Mouse (Mus musculus): Measurements from ENCODE around the gene Aldh8a1. TPM values are rescaled to one million over a fixed set of nuclear protein-coding genes. Genes with fewer than 3 reads are reported as not detected.
"Not testable (repeated sequence)": the region's sequence is repeated elsewhere in the genome, so short reads cannot be mapped to it uniquely, and the experiment has no call there.

Gene Aldh8a1
- total RNA-seq, 2 experiments from 2014 or later: not detected

GRCm38 (mm10) chr10:21365897-21366296, 11.2 kb upstream of the Aldh8a1 start:
- intact Hi-C loops (cut with DNase I): no loop called here

GRCm38 (mm10) chr10:21366471-21366870, 10.6 kb upstream of the Aldh8a1 start:
- intact Hi-C loops (cut with DNase I): no loop called here
- no peak for DNase-seq (ENCODE audit: extremely low spot score in 1 of 2, low spot score in 2 of 2)

More at GRCm38 (mm10) chr10:21365897-21366296, 11.2 kb upstream of the Aldh8a1 start:
- DNase-seq (ENCODE audit: extremely low spot score in 1 of 2, low spot score in 2 of 2): no peak

- intact Hi-C loops (cut with DNase I): no loop called here
- DNase-seq (ENCODE audit: extremely low spot score in 1 of 2, low spot score in 2 of 2): no peak
Observed at GRCm38 (mm10) chr10:21367481-21367880, 9.6 kb upstream of the Aldh8a1 start.

DNA sequence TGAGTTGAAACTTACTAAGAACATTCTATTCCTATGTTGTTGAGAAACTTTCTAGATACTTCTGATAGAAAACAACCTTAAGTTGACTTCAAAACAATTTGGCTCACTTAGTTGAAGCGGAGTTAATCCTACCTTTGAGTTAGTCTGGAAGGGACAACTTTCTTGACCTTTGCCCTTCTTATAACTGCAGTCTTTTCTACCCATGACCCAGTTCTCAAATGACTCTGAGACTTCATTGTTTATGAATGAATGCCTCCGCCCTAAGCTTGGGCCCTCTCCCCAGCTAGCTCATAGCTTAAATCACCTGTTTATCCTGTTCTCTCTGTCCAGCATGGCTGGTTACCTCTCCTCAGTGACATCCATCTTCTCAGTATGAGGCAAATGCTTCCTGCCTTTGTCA, 7.5 kb upstream of the Aldh8a1 start:
- intact Hi-C loops (cut with DNase I): no loop called here
- no peak for DNase-seq (ENCODE audit: extremely low spot score in 1 of 2, low spot score in 2 of 2)

DNA sequence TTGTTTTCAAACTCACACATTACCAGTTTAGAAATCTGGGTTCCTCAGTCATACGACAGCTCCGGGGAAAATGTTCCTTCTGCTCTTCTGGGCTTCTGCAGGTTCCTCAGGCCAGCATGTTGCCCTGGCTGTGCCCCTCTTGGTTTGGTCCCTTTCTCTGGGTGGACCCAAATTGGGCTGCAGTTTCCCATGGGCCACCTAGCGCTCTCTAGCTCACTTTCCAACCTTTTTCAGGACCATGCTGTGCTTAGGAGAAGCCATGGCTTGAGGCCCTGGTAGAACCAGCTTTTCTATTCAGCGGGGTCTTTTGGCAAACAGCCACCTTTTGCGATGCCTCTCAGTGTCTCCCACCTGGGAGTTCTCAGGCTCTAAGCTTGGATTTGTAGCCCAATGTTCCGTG, 4.8 kb upstream of the Aldh8a1 start:
- intact Hi-C loops (cut with DNase I): no loop called here
- no peak for DNase-seq (ENCODE audit: extremely low spot score in 1 of 2, low spot score in 2 of 2)

GRCm38 (mm10) chr10:21378196-21378944, 1.3 kb downstream of the Aldh8a1 start:
- DNase-seq (ENCODE audit: extremely low spot score in 1 of 2, low spot score in 2 of 2): no peak
- intact Hi-C loops (cut with DNase I): no loop called here

- DNase-seq (ENCODE audit: extremely low spot score in 1 of 2, low spot score in 2 of 2): peak in 1 of 2 experiments; percentile 83
- intact Hi-C loops (cut with DNase I): loop anchor here (1.0 to 10.0 kb wide), 5 partner anchors 74 to 762 kb away; partner anchors contain the start of genes E030030I06Rik and Sgk1
Observed at GRCm38 (mm10) chr10:21382914-21383313, 5.8 kb downstream of the Aldh8a1 start.

DNA sequence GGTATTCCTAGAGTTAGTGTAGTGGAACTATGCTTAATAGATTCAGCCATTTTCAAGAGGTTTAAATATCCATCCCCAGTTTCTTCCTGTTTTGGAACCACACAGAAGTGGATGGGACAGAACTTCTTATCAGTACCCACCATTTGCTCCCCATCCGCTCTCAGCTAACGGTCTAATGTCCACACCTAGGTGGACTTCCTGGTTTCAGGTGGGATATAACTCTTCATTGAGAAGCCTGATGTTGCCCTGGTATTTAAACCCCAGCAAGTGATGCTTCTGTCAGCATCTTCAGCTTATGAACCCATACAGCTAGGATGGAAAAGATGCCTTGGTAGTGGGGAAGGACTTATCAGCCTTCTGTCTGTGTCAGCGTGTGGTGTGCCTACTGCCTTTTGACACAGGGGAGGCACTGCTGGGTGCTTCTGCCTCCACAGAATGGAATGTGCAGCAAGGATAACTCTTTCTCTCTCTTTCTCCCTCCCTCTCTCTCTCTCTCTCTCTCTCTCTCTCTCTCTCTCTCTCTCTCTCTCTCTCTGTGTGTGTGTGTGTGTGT, 8.1 kb downstream of the Aldh8a1 start:
- no peak for DNase-seq (ENCODE audit: extremely low spot score in 1 of 2, low spot score in 2 of 2)
- intact Hi-C loops (cut with DNase I): loop anchor here (10.0 kb wide), 3 partner anchors 220 to 760 kb away; partner anchors contain the start of genes E030030I06Rik and Sgk1

GRCm38 (mm10) chr10:21389075-21389474, 12.0 kb downstream of the Aldh8a1 start:
- intact Hi-C loops (cut with DNase I): loop anchor here (10.0 kb wide), 3 partner anchors 216 to 756 kb away; partner anchors contain the start of genes E030030I06Rik and Sgk1

GRCm38 (mm10) chr10:21390440-21390839, 13.3 kb downstream of the Aldh8a1 start:
- intact Hi-C loops (cut with DNase I): no loop called here
- no peak for DNase-seq (ENCODE audit: extremely low spot score in 1 of 2, low spot score in 2 of 2)

More at GRCm38 (mm10) chr10:21389075-21389474, 12.0 kb downstream of the Aldh8a1 start:
- DNase-seq (ENCODE audit: extremely low spot score in 1 of 2, low spot score in 2 of 2): no peak

- no peak for DNase-seq (ENCODE audit: extremely low spot score in 1 of 2, low spot score in 2 of 2)
- intact Hi-C loops (cut with DNase I): no loop called here
Observed at GRCm38 (mm10) chr10:21391286-21391685, 14.2 kb downstream of the Aldh8a1 start.

DNA sequence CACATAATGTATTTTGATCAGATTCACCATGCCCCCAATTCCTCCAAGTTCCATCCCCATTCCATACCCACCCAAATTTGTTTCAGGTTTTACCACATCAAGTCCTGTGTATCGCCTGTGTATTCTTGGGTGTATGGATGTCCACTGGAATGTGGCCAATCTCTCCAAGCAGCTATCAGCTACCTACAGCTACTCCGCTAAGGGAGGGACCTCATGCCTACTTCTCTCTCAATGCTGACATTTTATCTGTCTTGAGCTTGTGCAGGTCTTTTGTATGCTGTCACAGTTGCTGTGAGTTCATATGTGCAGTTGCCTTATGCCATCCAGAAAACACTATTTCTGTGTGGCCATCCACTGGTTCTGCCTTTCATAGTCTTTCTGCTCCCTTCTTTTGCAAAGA, 16.3 kb downstream of the Aldh8a1 start:
- intact Hi-C loops (cut with DNase I): no loop called here

DNA sequence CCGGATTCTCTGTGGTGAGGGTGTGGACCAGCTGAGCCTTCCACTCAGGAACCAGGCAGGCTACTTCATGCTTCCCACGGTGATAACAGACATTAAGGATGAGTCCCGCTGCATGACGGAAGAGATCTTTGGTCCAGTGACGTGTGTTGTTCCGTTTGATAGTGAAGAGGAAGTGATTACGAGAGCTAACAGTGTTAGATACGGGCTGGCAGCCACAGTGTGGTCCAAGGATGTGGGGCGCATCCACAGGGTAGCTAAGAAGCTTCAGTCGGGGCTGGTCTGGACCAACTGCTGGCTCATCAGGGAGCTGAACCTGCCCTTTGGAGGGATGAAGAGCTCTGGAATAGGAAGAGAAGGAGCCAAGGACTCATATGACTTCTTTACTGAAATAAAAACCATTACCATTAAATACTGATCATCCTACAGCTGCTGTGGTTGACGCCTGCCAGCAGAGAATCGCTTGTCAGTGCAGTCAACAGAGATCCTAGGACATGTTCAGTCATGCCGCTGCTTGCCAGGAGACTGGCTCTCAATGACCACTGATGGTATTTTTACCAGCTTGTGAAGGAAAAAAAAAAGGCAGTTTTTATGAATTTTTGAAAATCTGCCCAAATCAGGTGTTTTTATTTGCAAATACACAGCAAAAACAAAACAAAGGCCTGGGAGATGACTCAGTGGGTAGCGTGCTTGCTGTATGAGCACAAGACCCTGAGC, 18.5 kb downstream of the Aldh8a1 start:
- DNase-seq (ENCODE audit: extremely low spot score in 1 of 2, low spot score in 2 of 2): no peak
- intact Hi-C loops (cut with DNase I): no loop called here

More for the DNA sequence above, 16.3 kb downstream of the Aldh8a1 start:
- no peak for DNase-seq (ENCODE audit: extremely low spot score in 1 of 2, low spot score in 2 of 2)

- DNase-seq (ENCODE audit: extremely low spot score in 1 of 2, low spot score in 2 of 2); intact Hi-C loops (cut with DNase I): not testable (repeated sequence)
Observed at GRCm38 (mm10) chr10:21398873-21399425, 21.9 kb downstream of the Aldh8a1 start.

GRCm38 (mm10) chr10:21399622-21400021, 22.5 kb downstream of the Aldh8a1 start:
- DNase-seq (ENCODE audit: extremely low spot score in 1 of 2, low spot score in 2 of 2): no peak
- intact Hi-C loops (cut with DNase I): no loop called here

DNA sequence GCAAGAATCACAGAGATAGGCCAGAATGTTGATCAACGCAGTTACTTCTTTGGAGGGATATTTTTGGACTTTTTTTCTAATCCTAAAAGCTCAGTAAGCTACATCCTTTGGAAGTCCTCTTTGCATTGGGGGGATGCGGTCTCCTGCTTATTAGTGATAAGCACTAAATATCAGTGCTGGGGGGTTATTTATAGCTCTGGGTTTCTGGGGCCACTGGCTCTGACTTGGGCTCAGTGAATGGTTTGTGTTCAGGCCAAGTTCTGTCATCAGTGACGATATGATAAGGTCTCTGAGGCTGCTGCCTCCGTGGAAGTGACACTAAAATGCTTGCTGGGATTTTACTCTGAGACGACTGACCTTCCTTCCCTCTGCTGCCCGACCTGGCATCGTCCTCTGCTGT, 22.9 kb downstream of the Aldh8a1 start:
- no peak for DNase-seq (ENCODE audit: extremely low spot score in 1 of 2, low spot score in 2 of 2)
- intact Hi-C loops (cut with DNase I): no loop called here

- DNase-seq (ENCODE audit: extremely low spot score in 1 of 2, low spot score in 2 of 2): no peak
- intact Hi-C loops (cut with DNase I): no loop called here
Observed at GRCm38 (mm10) chr10:21400453-21400852, 23.4 kb downstream of the Aldh8a1 start.

GRCm38 (mm10) chr10:21401259-21401658, 24.2 kb downstream of the Aldh8a1 start:
- intact Hi-C loops (cut with DNase I): no loop called here
- no peak for DNase-seq (ENCODE audit: extremely low spot score in 1 of 2, low spot score in 2 of 2)

- no peak for DNase-seq (ENCODE audit: extremely low spot score in 1 of 2, low spot score in 2 of 2)
- intact Hi-C loops (cut with DNase I): no loop called here
Observed at GRCm38 (mm10) chr10:21404822-21405221, 27.7 kb downstream of the Aldh8a1 start.
